Mouse (Mus musculus) lung, adult 2 months (tissue): ENCODE results near the gene Dcst2.

ENCODE experiments used
- CTCF ChIP-seq: fragments of 200-500 bp; IDR thresholded peaks from 2 replicates; pipeline ENCODE4 v1.5.1; 2011; ENCODE audit warnings: mild to moderate bottlenecking, low read length, control low read depth; ENCODE audit not compliant: insufficient read depth
- POLR2A ChIP-seq: fragments of 200-500 bp; IDR thresholded peaks from 2 replicates; pipeline ENCODE4 v1.6.1; 2011; ENCODE audit warnings: low read depth, mild to moderate bottlenecking, control low read depth, low read length, borderline replicate concordance; ENCODE audit errors: extremely low read depth

- TF ChIP-seq CTCF, result peak; percentile 90
- no peak for TF ChIP-seq POLR2A
Measured at GRCm38 (mm10) chr3:89339416-89339815, 22.4 kb upstream of the Dcst2 start.
